Mouse (Mus musculus): Measurements from ENCODE around the gene Glra2. TPM values are rescaled to one million over a fixed set of nuclear protein-coding genes. Genes with fewer than 3 reads are reported as not detected.
"Not testable (repeated sequence)": the region's sequence is repeated elsewhere in the genome, so short reads cannot be mapped to it uniquely, and the experiment has no call there.

The Glra2 gene
- total RNA-seq (2022), result not detected

- no peak for DNase-seq (ENCODE audit: low spot score in 2 of 2)
These were observed at the start of gene Glra2 for GRCm38 (mm10) chrX:165326939-165327698. Gene Glra2 (minus strand): TSS chrX:165327393.

GRCm38 (mm10) chrX:165362798-165363197 lies 35.6 kb upstream of the Glra2 start:
- DNase-seq (ENCODE audit: low spot score in 2 of 2), result no peak

- no peak for DNase-seq (ENCODE audit: low spot score in 2 of 2)
These were observed 17.4 kb upstream of the Glra2 start for GRCm38 (mm10) chrX:165344611-165345010.

- DNase-seq (ENCODE audit: low spot score in 2 of 2), result no peak
These were observed 623 bp upstream of the Glra2 start for GRCm38 (mm10) chrX:165327699-165328333.

GRCm38 (mm10) chrX:165193550-165193949 lies 133.6 kb downstream of the Glra2 start:
- DNase-seq (ENCODE audit: low spot score in 2 of 2), result no peak

- DNase-seq (ENCODE audit: low spot score in 2 of 2), result no peak
These were observed 136.0 kb downstream of the Glra2 start for GRCm38 (mm10) chrX:165191170-165191569.

- DNase-seq (ENCODE audit: low spot score in 2 of 2), result not testable (repeated sequence)
These were observed 144.2 kb downstream of the Glra2 start for GRCm38 (mm10) chrX:165182948-165183347.

- DNase-seq (ENCODE audit: low spot score in 2 of 2), result no peak
These were observed 170.6 kb downstream of the Glra2 start for GRCm38 (mm10) chrX:165156549-165156948.

- no peak for DNase-seq (ENCODE audit: low spot score in 2 of 2)
These were observed 223.0 kb downstream of the Glra2 start for GRCm38 (mm10) chrX:165104171-165104570.

All from gastrocnemius, adult 8-10 months (tissue).